Mouse (Mus musculus): ENCODE data around the gene Zdhhc7. TPM values are rescaled to one million over a fixed set of nuclear protein-coding genes. Genes with fewer than 3 reads are reported as not detected.

Zdhhc7 gene
- polyA plus RNA-seq, 1 experiment from 2014 or later, result 30.7 TPM

DNA sequence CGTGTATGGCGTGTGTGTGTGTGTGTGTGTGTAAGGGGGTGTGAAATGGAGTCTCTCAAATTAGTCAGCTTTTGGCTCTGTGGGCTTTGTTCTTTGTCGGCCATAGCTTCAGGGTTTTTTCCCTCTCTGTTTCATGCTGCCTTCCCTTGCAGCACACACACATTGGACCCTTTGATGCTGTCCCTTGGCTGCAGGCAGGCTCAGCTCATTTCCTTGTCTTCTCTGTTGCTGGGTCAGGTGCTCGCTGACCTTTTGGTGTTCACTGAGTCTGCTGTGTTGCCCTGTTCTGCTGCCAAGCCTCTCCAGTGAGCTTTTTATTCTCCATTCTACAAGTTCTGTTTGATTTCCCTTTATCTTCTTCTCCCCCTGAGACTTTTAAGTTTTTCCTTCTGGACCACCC is 28.3 kb upstream of the Zdhhc7 start:
- Histone ChIP-seq H3K4me2 (no peak overlapping the region), H3K9me3 (no peaks in the 10 kb centered on the region), H3K27me3 (no peaks in the 10 kb centered on the region), H3K4me3 (no peak overlapping the region), H3K36me3 (no peaks in the 10 kb centered on the region), H3K9ac (no peak overlapping the region), H3K27ac (replicated peaks) (no peak overlapping the region), H3K4me1 (replicated peaks) (peaks cover 27% of the 10 kb centered on the region)
- ATAC-seq (ENCODE audit: low FRiP score, low read depth), result no peak
- WGBS, result 54% methylated on average over 4 of the region's 4 CpGs

- Histone ChIP-seq H3K36me3 (no peaks in the 10 kb centered on the region), H3K4me1 (replicated peaks) (peaks cover 34% of the 10 kb centered on the region), H3K27ac (replicated peaks) (no peak overlapping the region; the same call in none of the 2 replicates), H3K4me2 (no peak overlapping the region), H3K9ac (no peak overlapping the region), H3K27me3 (no peaks in the 10 kb centered on the region), H3K9me3 (no peaks in the 10 kb centered on the region), H3K4me3 (no peak overlapping the region)
- 25% methylated on average over 14 of the region's 14 CpGs for WGBS
- no peak for ATAC-seq (ENCODE audit: low FRiP score, low read depth)
Measured at GRCm38 (mm10) chr8:120126357-120127161, 25.3 kb upstream of the Zdhhc7 start.

DNA sequence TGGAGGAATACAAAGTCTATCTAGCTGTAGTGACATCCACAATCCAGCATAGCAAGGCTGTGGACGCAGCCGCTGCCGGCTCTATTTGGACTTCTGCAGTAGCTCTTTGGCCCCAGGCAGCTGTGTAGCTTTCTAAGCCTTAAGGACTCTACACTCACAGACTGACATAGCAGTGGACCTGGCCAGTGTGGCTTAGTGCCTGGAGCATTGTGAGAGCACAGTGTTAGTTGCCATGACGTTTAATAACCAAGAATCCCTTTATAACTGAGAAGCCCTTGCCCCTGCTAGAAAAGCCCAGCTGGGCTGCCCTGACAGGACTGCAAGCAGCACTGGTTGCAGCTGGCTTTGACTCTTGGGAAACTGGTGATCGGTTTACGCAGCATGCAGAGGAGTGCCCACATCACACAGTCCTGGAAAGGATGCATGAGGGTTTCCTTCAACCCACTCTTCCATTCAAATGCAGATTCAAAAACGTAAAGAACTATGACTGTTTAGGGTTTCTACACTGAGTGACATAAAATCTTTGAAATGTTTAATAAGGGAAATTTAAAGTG is 23.6 kb upstream of the Zdhhc7 start:
- Histone ChIP-seq H3K27ac (replicated peaks) (0 out of 2 replicates have a peak overlapping the region, but pooled peaks have one; percentile 6), H3K9ac (no peak overlapping the region), H3K4me2 (no peak overlapping the region), H3K4me3 (no peak overlapping the region), H3K27me3 (no peaks in the 10 kb centered on the region), H3K9me3 (no peaks in the 10 kb centered on the region), H3K36me3 (no peaks in the 10 kb centered on the region), H3K4me1 (replicated peaks) (peaks cover 34% of the 10 kb centered on the region)
- 36% methylated on average over 7 of the region's 7 CpGs for WGBS
- ATAC-seq (ENCODE audit: low FRiP score, low read depth), result peak; percentile 43; the same call in 1 of the 2 replicates

DNA sequence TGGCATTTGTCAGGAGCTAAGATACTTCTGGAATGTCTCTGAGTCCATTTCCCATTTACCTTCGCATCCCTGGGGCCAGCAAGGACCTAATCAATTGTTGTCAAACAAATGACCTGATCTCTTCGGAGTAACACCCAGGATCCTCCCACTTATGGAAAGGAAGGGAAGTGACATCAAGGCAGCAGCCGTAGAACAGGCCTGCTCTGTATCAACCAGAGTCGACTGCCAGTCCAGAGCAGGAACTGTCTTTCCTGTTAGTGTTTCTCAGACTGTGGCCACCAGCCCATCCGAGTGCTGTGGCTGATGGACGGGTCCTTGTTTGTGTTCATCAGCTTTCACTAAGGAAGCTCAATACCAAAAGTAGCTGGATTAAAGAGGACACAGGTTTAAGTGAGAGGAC is 23.0 kb upstream of the Zdhhc7 start:
- WGBS, result 68% methylated on average over 6 of the region's 6 CpGs
- no peak for ATAC-seq (ENCODE audit: low FRiP score, low read depth)
- H3K4me1 ChIP-seq (replicated peaks), result peaks cover 29% of the 10 kb centered on the region
- H3K36me3 ChIP-seq, result no peaks in the 10 kb centered on the region
- no peak overlapping the region for H3K4me2 ChIP-seq
- 0 out of 2 replicates have a peak overlapping the region, but pooled peaks have one; percentile 6 for H3K27ac ChIP-seq (replicated peaks)
- no peaks in the 10 kb centered on the region for H3K9me3 ChIP-seq
- H3K9ac ChIP-seq, result no peak overlapping the region
- no peaks in the 10 kb centered on the region for H3K27me3 ChIP-seq
- H3K4me3 ChIP-seq, result no peak overlapping the region

DNA sequence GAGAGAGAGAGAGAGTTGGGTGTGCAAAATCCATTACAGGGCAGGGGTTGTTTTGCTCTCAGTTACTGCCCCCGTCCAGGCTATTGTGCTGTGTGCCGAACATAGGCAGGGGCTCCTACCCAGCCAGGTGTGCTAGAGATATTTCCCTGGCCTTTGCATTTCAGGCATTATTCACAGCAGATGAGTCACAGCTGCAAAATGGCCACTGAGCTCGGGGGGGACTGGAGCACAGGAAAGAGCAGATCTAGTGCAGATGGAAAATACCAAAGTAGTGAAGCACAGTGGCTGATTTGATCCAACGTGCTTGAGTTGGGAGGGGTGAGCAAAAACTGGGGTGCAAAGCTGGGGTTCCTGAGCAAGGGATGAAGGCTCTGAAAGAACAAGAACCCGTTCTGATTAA is 19.7 kb upstream of the Zdhhc7 start:
- Histone ChIP-seq H3K4me1 (replicated peaks) (peaks cover 15% of the 10 kb centered on the region), H3K9me3 (no peaks in the 10 kb centered on the region), H3K4me3 (no peak overlapping the region), H3K4me2 (no peak overlapping the region), H3K9ac (no peak overlapping the region), H3K27me3 (no peaks in the 10 kb centered on the region), H3K36me3 (no peaks in the 10 kb centered on the region), H3K27ac (replicated peaks) (no peak overlapping the region)
- 71% methylated on average over 5 of the region's 5 CpGs for WGBS
- ATAC-seq (ENCODE audit: low FRiP score, low read depth), result no peak

GRCm38 (mm10) chr8:120119931-120120330 is 18.6 kb upstream of the Zdhhc7 start:
- Histone ChIP-seq H3K9ac (no peak overlapping the region), H3K9me3 (no peaks in the 10 kb centered on the region), H3K27me3 (no peaks in the 10 kb centered on the region; the same call in 1 of the 2 replicates), H3K4me1 (replicated peaks) (peaks cover 16% of the 10 kb centered on the region), H3K27ac (replicated peaks) (no peak overlapping the region), H3K4me2 (no peak overlapping the region), H3K4me3 (no peak overlapping the region), H3K36me3 (no peaks in the 10 kb centered on the region)
- ATAC-seq (ENCODE audit: low FRiP score, low read depth), result no peak
- 83% methylated on average over 6 of the region's 6 CpGs for WGBS

DNA sequence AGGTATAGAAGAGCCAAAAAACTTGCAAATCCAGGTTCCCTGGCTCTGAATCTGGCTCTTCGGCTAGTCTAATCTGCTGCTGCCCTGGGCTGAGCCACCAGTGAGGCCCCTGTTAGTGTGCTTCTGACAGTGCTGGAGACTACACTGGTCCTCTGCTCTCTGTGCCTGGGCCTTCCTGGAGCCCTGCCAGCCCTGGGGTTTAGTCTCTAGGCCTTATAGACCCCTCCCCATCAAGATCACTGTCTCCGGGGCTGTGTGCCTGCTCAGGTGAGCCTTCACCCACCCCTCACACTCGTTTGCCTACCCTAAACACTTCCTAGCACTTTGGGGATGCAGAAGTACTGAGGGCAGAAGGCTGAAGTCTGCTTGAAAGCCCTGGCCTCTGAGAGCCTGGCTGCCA is 18.1 kb upstream of the Zdhhc7 start:
- no peak for ATAC-seq (ENCODE audit: low FRiP score, low read depth)
- Histone ChIP-seq H3K4me2 (no peak overlapping the region), H3K27ac (replicated peaks) (no peak overlapping the region), H3K4me1 (replicated peaks) (peaks cover 16% of the 10 kb centered on the region), H3K9me3 (no peaks in the 10 kb centered on the region), H3K4me3 (no peak overlapping the region), H3K27me3 (no peaks in the 10 kb centered on the region; the same call in 1 of the 2 replicates), H3K9ac (no peak overlapping the region), H3K36me3 (no peaks in the 10 kb centered on the region)
- 75% methylated on average over 3 of the region's 3 CpGs for WGBS

GRCm38 (mm10) chr8:120118847-120119246 is 17.6 kb upstream of the Zdhhc7 start:
- Histone ChIP-seq H3K27me3 (no peaks in the 10 kb centered on the region; the same call in 1 of the 2 replicates), H3K36me3 (no peaks in the 10 kb centered on the region), H3K27ac (replicated peaks) (no peak overlapping the region), H3K9me3 (no peaks in the 10 kb centered on the region), H3K4me1 (replicated peaks) (peaks cover 11% of the 10 kb centered on the region), H3K4me2 (no peak overlapping the region), H3K9ac (no peak overlapping the region), H3K4me3 (no peak overlapping the region)
- no peak for ATAC-seq (ENCODE audit: low FRiP score, low read depth)
- 82% methylated on average over 5 of the region's 5 CpGs for WGBS

- no peak overlapping the region for H3K4me3 ChIP-seq
Measured at GRCm38 (mm10) chr8:120118162-120118561, 16.9 kb upstream of the Zdhhc7 start.

DNA sequence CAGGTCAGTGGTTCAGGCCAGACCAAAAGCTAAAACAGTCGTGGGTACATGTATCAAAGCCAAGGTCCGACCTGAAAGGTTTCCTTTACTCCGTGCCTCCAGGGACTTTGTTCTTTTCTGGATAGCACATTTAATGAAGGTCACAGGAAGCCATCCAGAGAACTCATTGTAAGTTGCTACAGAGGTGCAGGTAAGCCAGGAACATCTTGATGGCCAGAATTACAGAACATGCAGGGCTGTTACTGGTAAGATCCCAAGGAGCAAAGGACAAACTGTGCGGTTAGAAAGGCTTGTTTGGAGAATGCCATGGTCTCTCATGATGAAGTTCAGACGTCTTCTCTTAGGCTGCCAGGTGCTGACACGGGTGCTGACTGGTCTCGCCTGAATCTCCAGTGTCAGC is 15.3 kb upstream of the Zdhhc7 start:
- Histone ChIP-seq H3K36me3 (no peaks in the 10 kb centered on the region), H3K27ac (replicated peaks) (no peak overlapping the region), H3K4me2 (no peak overlapping the region), H3K9ac (no peak overlapping the region), H3K4me1 (replicated peaks) (peaks cover 18% of the 10 kb centered on the region), H3K27me3 (no peaks in the 10 kb centered on the region; the same call in 1 of the 2 replicates), H3K9me3 (no peaks in the 10 kb centered on the region), H3K4me3 (no peak overlapping the region)
- no peak for ATAC-seq (ENCODE audit: low FRiP score, low read depth)
- 84% methylated on average over 7 of the region's 7 CpGs for WGBS

More at GRCm38 (mm10) chr8:120118162-120118561, 16.9 kb upstream of the Zdhhc7 start:
- no peak overlapping the region for H3K4me2 ChIP-seq
- no peaks in the 10 kb centered on the region for H3K9me3 ChIP-seq
- no peaks in the 10 kb centered on the region; the same call in 1 of the 2 replicates for H3K27me3 ChIP-seq
- WGBS, result 86% methylated on average over 9 of the region's 9 CpGs
- no peaks in the 10 kb centered on the region for H3K36me3 ChIP-seq
- H3K9ac ChIP-seq, result no peak overlapping the region
- no peak for ATAC-seq (ENCODE audit: low FRiP score, low read depth)
- no peak overlapping the region for H3K27ac ChIP-seq (replicated peaks)
- peaks cover 13% of the 10 kb centered on the region for H3K4me1 ChIP-seq (replicated peaks)

DNA sequence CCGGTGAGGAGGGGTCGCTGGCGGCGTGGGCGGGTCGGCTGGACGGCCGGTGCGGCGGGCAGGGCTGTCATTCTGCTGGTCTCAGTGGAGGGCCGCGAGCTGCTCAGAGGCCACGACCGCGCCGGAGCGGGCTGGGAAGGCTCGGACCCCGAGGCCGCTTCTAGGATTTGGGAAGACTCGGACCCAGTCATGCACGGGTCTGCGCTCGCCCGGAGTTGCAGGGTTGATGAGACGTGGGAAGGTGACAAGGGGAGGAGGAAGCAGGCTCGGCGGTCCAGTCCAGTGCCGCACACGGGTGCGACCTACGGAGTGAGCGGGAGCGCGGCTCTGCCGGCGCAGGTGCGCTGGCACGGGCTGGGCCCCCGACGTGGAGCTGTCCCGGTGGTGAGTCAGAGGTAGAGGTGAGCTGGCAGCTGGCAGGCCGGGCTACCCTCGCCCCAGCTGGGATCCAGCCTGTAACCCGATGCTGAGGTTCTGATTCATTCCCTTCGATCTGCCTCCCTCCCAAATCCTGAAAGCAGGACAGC is 13.1 kb upstream of the Zdhhc7 start:
- Histone ChIP-seq H3K4me3 (peak overlapping the region; percentile 70), H3K9me3 (no peaks in the 10 kb centered on the region), H3K4me2 (peak overlapping the region; percentile 88), H3K27me3 (no peaks in the 10 kb centered on the region; the same call in 1 of the 2 replicates), H3K27ac (replicated peaks) (peak overlapping the region; percentile 84), H3K4me1 (replicated peaks) (peaks cover 18% of the 10 kb centered on the region), H3K36me3 (no peaks in the 10 kb centered on the region), H3K9ac (peak overlapping the region; percentile 76)
- under 1% methylated on average over 46 of the region's 46 CpGs for WGBS
- ATAC-seq (ENCODE audit: low FRiP score, low read depth), result no peak; the same call in none of the 2 replicates

GRCm38 (mm10) chr8:120113758-120114255 is 12.5 kb upstream of the Zdhhc7 start, which contains the start of gene 6430548M08Rik:
TSS of gene 6430548M08Rik (plus strand) at chr8:120114152.
- peak within 1 kb of the TSS; percentile 88 for H3K4me2 ChIP-seq
- peak; percentile 97 for ATAC-seq (ENCODE audit: low FRiP score, low read depth)
- under 1% methylated on average over 59 of the region's 61 CpGs for WGBS

More at GRCm38 (mm10) chr8:120113758-120114255, 12.5 kb upstream of the Zdhhc7 start, which contains the start of gene 6430548M08Rik:
- peak within 1 kb of the TSS; percentile 76 for H3K9ac ChIP-seq
- H3K4me3 ChIP-seq, result peak within 1 kb of the TSS; percentile 70
- peaks cover 18% of the 10 kb centered on the region for H3K4me1 ChIP-seq (replicated peaks)
- H3K27me3 ChIP-seq, result no peaks in the 10 kb centered on the region; the same call in 1 of the 2 replicates
- H3K9me3 ChIP-seq, result no peaks in the 10 kb centered on the region
- H3K36me3 ChIP-seq, result no peaks in the 10 kb centered on the region
- peak within 1 kb of the TSS; percentile 91 for H3K27ac ChIP-seq (replicated peaks)

Measured in hindbrain, embryonic 15.5 days (tissue).